Mouse (Mus musculus): ENCODE data around the gene Ldb1. TPM values are rescaled to one million over a fixed set of nuclear protein-coding genes. Genes with fewer than 3 reads are reported as not detected.

Ldb1 gene
- polyA plus RNA-seq, 1 experiment = 772 TPM

DNA sequence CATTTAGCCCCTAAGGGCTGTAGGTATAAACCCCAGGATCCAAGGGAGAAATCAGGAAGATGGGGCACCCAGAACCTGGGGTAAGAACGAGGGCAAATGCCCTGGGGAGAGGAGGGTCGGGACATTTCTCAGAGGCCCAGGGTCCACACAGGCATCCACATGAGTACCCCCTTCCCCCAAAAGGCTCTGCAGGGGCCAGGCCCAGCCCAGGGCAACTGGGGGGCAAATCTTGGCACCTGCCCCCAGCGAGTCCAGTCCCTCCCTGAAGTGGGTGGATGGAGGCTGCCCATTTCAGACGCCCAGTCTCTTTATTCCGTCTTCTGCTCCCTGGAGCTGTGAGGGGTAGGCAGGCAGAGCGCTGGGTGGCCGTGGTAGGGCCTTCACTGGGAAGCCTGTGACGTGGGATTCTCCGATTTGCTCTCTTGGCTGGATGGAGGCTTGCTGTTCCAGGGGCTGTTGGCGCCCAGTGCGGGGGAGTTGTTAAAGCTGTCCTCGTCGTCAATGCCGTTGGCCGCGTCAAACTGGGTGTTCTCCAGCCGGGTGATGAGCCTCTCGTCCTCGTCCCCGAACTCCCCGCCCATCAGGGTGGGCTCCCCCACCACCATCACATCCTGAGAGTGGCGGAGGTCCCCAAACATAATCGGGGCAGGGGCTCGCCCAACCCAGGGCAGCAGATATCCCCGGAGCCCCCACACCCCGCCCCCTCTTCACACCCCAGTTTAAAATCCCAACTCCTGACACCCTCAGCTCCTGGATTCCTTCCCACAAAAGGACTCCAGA, 12.1 kb downstream of the Ldb1 start:
- no peaks in the 10 kb centered on the region; the same call in 1 of the 2 replicates for H3K27me3 ChIP-seq (ENCODE audit: control insufficient read depth, insufficient read depth, low read length)
- peaks cover 44% of the 10 kb centered on the region for H3K36me3 ChIP-seq (ENCODE audit: control insufficient read depth, insufficient read depth, low read length)
- TF ChIP-seq POLR2A (IDR thresholded peaks at IDR 0.05; ENCODE audit: control insufficient read depth, extremely low read depth, insufficient read depth, low read length, poor library complexity) = no peak
- no peak for TF ChIP-seq CTCF (IDR thresholded peaks at IDR 0.05; ENCODE audit: borderline replicate concordance, control insufficient read depth, extremely low read depth, insufficient read depth, low read length, poor library complexity)
- WGBS = 96% methylated on average over 26 of the region's 26 CpGs
- H3K4me3 ChIP-seq (ENCODE audit: control insufficient read depth, insufficient read depth, low read length) = no peak overlapping the region
- no peak overlapping the region for H3K27ac ChIP-seq (ENCODE audit: control insufficient read depth, insufficient read depth, low read length)
- DNase-seq = no peak
- H3K4me1 ChIP-seq (replicated peaks; ENCODE audit: control insufficient read depth, insufficient read depth, low read length) = peaks cover 11% of the 10 kb centered on the region

DNA sequence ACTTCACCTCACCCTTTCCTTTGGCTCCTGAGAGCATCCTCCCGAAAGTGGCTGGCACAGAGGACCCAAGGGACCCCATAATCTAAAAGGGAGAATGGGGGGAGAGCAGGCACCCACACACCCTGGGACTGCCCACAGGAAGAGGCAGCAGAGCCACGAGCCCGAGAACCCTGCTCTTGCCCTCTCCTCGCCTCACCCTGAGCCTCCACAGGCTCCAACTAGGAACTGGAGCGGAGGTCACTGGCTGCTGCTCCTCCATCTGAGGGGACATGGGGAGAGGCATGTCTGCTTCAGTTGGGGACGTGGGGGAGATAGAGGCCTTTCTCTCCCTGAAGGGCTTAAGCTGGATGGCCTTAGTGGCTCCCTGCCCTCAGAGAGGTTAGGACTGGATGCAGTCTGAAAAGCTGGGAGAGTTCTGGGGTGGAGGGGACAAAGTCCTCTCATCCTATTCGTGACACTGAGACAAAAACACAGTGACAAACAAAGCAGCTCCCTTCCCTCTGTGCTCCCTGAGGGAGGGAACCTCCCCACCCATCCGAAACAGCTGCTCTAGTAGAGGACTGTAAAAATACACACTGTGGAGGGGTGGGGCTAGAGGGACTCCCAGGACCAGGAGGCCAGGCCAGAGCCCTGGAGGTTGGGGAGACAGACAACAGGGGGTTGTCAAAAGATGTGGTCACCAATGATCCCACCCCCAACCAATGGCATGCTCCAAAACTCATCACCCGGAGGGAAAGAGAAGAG, 13.2 kb downstream of the Ldb1 start:
- WGBS = 90% methylated on average over 9 of the region's 9 CpGs
- no peak overlapping the region for H3K27ac ChIP-seq (ENCODE audit: control insufficient read depth, insufficient read depth, low read length)
- DNase-seq = no peak
- H3K4me3 ChIP-seq (ENCODE audit: control insufficient read depth, insufficient read depth, low read length) = no peak overlapping the region
- no peaks in the 10 kb centered on the region; the same call in 1 of the 2 replicates for H3K27me3 ChIP-seq (ENCODE audit: control insufficient read depth, insufficient read depth, low read length)
- no peak for TF ChIP-seq CTCF (IDR thresholded peaks at IDR 0.05; ENCODE audit: borderline replicate concordance, control insufficient read depth, extremely low read depth, insufficient read depth, low read length, poor library complexity)
- no peak for TF ChIP-seq POLR2A (IDR thresholded peaks at IDR 0.05; ENCODE audit: control insufficient read depth, extremely low read depth, insufficient read depth, low read length, poor library complexity)
- peaks cover 2% of the 10 kb centered on the region; the same call in 1 of the 2 replicates for H3K4me1 ChIP-seq (replicated peaks; ENCODE audit: control insufficient read depth, insufficient read depth, low read length)
- H3K36me3 ChIP-seq (ENCODE audit: control insufficient read depth, insufficient read depth, low read length) = peaks cover 44% of the 10 kb centered on the region

DNA sequence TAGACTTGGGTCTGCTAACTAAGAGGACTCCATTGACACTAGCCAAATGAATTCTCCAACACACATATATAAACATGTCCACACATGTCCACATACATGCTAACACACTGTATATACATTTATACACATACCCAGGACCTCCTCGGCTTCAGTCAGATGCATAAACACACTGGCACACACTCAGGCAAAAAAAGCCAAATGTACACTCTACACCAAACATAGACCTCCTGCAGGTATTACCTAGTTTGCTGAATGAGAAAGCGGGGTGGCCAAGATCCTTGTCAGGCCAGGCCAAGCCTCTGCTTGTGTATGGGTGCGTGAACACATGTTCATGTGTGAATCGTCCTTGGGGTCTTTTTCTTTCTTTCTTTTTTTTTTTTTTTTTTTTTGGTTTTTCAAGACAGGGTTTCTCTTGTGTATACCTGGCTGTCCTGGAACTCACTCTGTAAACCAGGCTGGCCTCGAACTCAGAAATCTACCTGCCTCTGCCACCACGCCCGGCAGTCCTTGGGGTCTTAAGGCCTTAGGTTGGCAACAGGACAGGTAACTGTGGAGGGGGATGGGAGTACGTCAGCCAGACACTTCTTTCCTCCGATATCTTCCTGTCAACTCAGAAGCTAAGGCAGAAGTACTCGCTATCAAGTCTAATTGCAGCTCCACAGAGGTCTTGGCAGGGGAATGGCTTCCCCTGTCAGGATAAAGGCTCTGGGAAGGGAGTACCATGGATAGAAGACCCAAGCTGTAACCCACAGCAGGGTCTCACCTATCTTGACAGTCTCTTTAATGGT, 14.6 kb downstream of the Ldb1 start:
- H3K36me3 ChIP-seq (ENCODE audit: control insufficient read depth, insufficient read depth, low read length) = peaks cover 35% of the 10 kb centered on the region
- no peak overlapping the region for H3K27ac ChIP-seq (ENCODE audit: control insufficient read depth, insufficient read depth, low read length)
- TF ChIP-seq CTCF (IDR thresholded peaks at IDR 0.05; ENCODE audit: borderline replicate concordance, control insufficient read depth, extremely low read depth, insufficient read depth, low read length, poor library complexity) (no peak), POLR2A (IDR thresholded peaks at IDR 0.05; ENCODE audit: control insufficient read depth, extremely low read depth, insufficient read depth, low read length, poor library complexity) (no peak)
- DNase-seq = no peak
- H3K4me3 ChIP-seq (ENCODE audit: control insufficient read depth, insufficient read depth, low read length) = no peak overlapping the region
- no peaks in the 10 kb centered on the region; the same call in 1 of the 2 replicates for H3K27me3 ChIP-seq (ENCODE audit: control insufficient read depth, insufficient read depth, low read length)
- H3K4me1 ChIP-seq (replicated peaks; ENCODE audit: control insufficient read depth, insufficient read depth, low read length) = no peaks in the 10 kb centered on the region
- WGBS = 97% methylated on average over 10 of the region's 10 CpGs

DNA sequence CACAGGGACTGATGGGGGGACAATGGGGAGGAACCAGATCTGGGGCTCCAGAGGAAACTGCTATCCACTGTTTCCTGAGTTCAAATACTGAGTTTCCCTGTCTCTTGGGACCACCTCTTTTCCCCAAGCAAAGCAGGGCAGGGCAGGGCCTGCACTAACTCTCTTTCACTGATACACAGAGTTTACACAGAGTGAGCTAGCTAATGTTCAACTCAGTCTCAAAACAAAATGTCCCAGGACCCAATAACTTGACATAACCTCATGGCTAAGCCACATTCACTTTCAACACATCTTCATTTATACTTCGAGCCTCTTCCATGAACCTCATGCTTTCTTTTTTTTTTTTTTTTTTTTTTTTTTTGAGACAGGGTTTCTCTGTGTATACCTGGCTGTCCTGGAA, 15.4 kb downstream of the Ldb1 start:
- WGBS = 86% methylated on average over 1 of the region's 1 CpGs
- no peaks in the 10 kb centered on the region for H3K4me1 ChIP-seq (replicated peaks; ENCODE audit: control insufficient read depth, insufficient read depth, low read length)
- peaks cover 27% of the 10 kb centered on the region for H3K36me3 ChIP-seq (ENCODE audit: control insufficient read depth, insufficient read depth, low read length)
- DNase-seq = no peak
- no peak overlapping the region for H3K27ac ChIP-seq (ENCODE audit: control insufficient read depth, insufficient read depth, low read length)
- no peak for TF ChIP-seq CTCF (IDR thresholded peaks at IDR 0.05; ENCODE audit: borderline replicate concordance, control insufficient read depth, extremely low read depth, insufficient read depth, low read length, poor library complexity)
- TF ChIP-seq POLR2A (IDR thresholded peaks at IDR 0.05; ENCODE audit: control insufficient read depth, extremely low read depth, insufficient read depth, low read length, poor library complexity) = no peak
- no peak overlapping the region for H3K4me3 ChIP-seq (ENCODE audit: control insufficient read depth, insufficient read depth, low read length)
- no peaks in the 10 kb centered on the region; the same call in 1 of the 2 replicates for H3K27me3 ChIP-seq (ENCODE audit: control insufficient read depth, insufficient read depth, low read length)

DNA sequence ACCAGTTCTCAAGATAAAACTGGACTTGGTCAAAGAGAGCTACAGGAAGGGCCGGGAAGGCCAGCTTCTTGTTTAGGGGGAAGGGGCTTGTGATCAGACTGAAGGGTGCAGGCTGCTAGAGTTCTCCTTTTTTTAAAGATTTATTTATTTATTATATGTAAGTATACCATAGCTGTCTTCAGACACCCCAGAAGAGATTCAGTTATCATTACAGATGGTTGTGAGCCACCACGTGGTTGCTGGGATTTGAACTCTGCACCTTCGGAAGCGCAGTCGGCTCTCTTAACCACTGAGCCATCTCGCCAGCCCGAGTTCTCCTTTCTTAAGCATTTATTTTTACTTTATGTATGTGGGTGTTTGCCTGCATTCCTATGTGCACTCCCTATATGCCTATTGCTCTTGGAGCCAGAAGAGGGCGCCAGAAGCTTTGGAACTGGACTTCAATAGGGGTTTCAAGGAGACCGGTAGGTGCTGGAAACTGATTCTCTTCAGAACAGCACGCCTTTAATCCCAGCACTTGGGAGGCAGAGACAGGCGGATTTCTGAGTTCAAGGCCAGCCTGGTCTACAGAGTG, 16.2 kb downstream of the Ldb1 start:
- WGBS = 82% methylated on average over 11 of the region's 11 CpGs
- DNase-seq = no peak
- H3K36me3 ChIP-seq (ENCODE audit: control insufficient read depth, insufficient read depth, low read length) = peaks cover 19% of the 10 kb centered on the region
- TF ChIP-seq POLR2A (IDR thresholded peaks at IDR 0.05; ENCODE audit: control insufficient read depth, extremely low read depth, insufficient read depth, low read length, poor library complexity) = no peak
- no peak for TF ChIP-seq CTCF (IDR thresholded peaks at IDR 0.05; ENCODE audit: borderline replicate concordance, control insufficient read depth, extremely low read depth, insufficient read depth, low read length, poor library complexity)
- H3K4me3 ChIP-seq (ENCODE audit: control insufficient read depth, insufficient read depth, low read length) = no peak overlapping the region
- no peak overlapping the region for H3K27ac ChIP-seq (ENCODE audit: control insufficient read depth, insufficient read depth, low read length)
- no peaks in the 10 kb centered on the region for H3K27me3 ChIP-seq (ENCODE audit: control insufficient read depth, insufficient read depth, low read length)
- no peaks in the 10 kb centered on the region for H3K4me1 ChIP-seq (replicated peaks; ENCODE audit: control insufficient read depth, insufficient read depth, low read length)

DNA sequence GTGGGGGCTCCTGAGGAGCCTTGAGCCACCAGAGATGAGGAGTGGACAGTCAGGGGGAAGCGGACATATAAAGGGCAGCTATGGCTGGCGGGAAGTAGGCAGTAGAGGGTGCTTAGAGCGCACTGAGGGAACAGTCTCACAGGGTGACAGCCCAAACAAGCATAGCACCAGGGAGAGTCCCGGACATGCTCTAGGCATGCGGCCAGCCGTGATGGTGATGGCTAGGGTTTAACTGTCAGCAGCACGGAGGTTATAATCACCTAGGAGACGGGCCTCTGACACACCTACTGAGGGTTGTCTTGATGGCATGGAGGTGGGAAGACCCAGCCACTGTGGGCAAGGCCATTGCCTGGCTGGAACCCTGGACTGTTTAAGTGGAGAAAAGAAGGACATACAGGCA, 18.4 kb downstream of the Ldb1 start:
- Histone ChIP-seq H3K27me3 (ENCODE audit: control insufficient read depth, insufficient read depth, low read length) (no peaks in the 10 kb centered on the region), H3K27ac (ENCODE audit: control insufficient read depth, insufficient read depth, low read length) (no peak overlapping the region), H3K4me3 (ENCODE audit: control insufficient read depth, insufficient read depth, low read length) (no peak overlapping the region), H3K36me3 (ENCODE audit: control insufficient read depth, insufficient read depth, low read length) (no peaks in the 10 kb centered on the region), H3K4me1 (replicated peaks; ENCODE audit: control insufficient read depth, insufficient read depth, low read length) (no peaks in the 10 kb centered on the region)
- TF ChIP-seq CTCF (IDR thresholded peaks at IDR 0.05; ENCODE audit: borderline replicate concordance, control insufficient read depth, extremely low read depth, insufficient read depth, low read length, poor library complexity) (no peak), POLR2A (IDR thresholded peaks at IDR 0.05; ENCODE audit: control insufficient read depth, extremely low read depth, insufficient read depth, low read length, poor library complexity) (no peak)
- WGBS = 48% methylated on average over 8 of the region's 8 CpGs
- no peak for DNase-seq

Data from thymus, adult 2 months (tissue).